ENCODE assay signal across 10 mouse cellular contexts in genomic region chr11:34832678-34833077, GRCm38 (mm10). TPM values are rescaled to one million over a fixed set of nuclear protein-coding genes. Genes with fewer than 3 reads are reported as not detected.
DNase-seq lines count a peak whose midpoint lies in the region; ATAC-seq and TF ChIP-seq lines count a peak whose summit lies in the region.
"Had no signal": no experiment of that assay in that cellular context is flagged by ENCODE, and none has a peak within 500 bp of the region (broad histone marks: within the 10 kb centered on the region; RNA-seq: fewer than 3 reads in every experiment).

No protein-coding gene starts in this region.

- ATAC-seq in heart, embryonic 15.5 days (replicated peaks; ENCODE audit: insufficient number of reproducible peaks, insufficient read depth, low FRiP score, low read depth): no peak
- no peak for ATAC-seq in forebrain, postnatal 0 days
- no peak for ATAC-seq in inflammation-experienced regulatory T-cells, adult 6 months

- H3K9me3 ChIP-seq in heart, embryonic 15.5 days (replicated peaks): no peaks in the 10 kb centered on the region
- no peaks in the 10 kb centered on the region for H3K9me3 ChIP-seq in forebrain, postnatal 0 days (ENCODE audit: low read length)
- no peaks in the 10 kb centered on the region for H3K9me3 ChIP-seq in midbrain, embryonic 10.5 days (replicated peaks)

- H3K27ac ChIP-seq in heart, embryonic 15.5 days: no peak overlapping the region
- H3K27ac ChIP-seq in forebrain, postnatal 0 days (ENCODE audit: low read depth, low read length): no peak overlapping the region
- H3K27ac ChIP-seq in midbrain, embryonic 10.5 days (replicated peaks): peak overlapping the region; percentile 90

- TF ChIP-seq CTCF in forebrain, postnatal 0 days (IDR thresholded peaks at IDR 0.05; ENCODE audit: low read depth): no peak

- H3K4me1 ChIP-seq in heart, embryonic 15.5 days (replicated peaks): peaks cover 10% of the 10 kb centered on the region
- H3K4me1 ChIP-seq in forebrain, postnatal 0 days (ENCODE audit: insufficient read depth): peaks cover 3% of the 10 kb centered on the region; the same call in 1 of the 2 replicates
- peaks cover 20% of the 10 kb centered on the region for H3K4me1 ChIP-seq in midbrain, embryonic 10.5 days

- DNase-seq in heart, adult 9 months (ENCODE audit: low spot score in 2 of 2): no peak
- peak; percentile 14 for DNase-seq in ES-CJ7 (ENCODE audit: low read depth, low spot score)
- no peak for DNase-seq in forebrain, postnatal 0 days
- peak; percentile 12 for DNase-seq in midbrain, embryonic 10.5 days (ENCODE audit: low spot score)
- no peak for DNase-seq in layer of hippocampus, postnatal 10 days (ENCODE audit: low spot score in 2 of 2)
- DNase-seq in adrenal gland, postnatal 25 days: no peak
- DNase-seq: kidney, adult 8-10 months; right cerebral cortex, postnatal 25 days had no signal

- no peaks in the 10 kb centered on the region for H3K27me3 ChIP-seq in heart, embryonic 15.5 days
- no peaks in the 10 kb centered on the region for H3K27me3 ChIP-seq in forebrain, postnatal 0 days (ENCODE audit: insufficient read depth, low read length)
- H3K27me3 ChIP-seq in midbrain, embryonic 10.5 days (ENCODE audit: low read depth, poor library complexity, severe bottlenecking): no peaks in the 10 kb centered on the region

- peak overlapping the region; percentile 78 for H3K9ac ChIP-seq in heart, embryonic 15.5 days
- H3K9ac ChIP-seq in forebrain, postnatal 0 days: peak overlapping the region; percentile 1; the same call in 1 of the 2 replicates

- WGBS in heart, embryonic 15.5 days: 11% methylated on average over 4 of the region's 5 CpGs
- 13% methylated on average over 4 of the region's 5 CpGs for WGBS in forebrain, postnatal 0 days
- 7% methylated on average over 5 of the region's 5 CpGs for WGBS in midbrain, embryonic 10.5 days

- H3K4me3 ChIP-seq in heart, embryonic 15.5 days: peak overlapping the region; percentile 84
- H3K4me3 ChIP-seq in forebrain, postnatal 0 days (ENCODE audit: low read depth, low read length): peak overlapping the region; percentile 62
- peak overlapping the region; percentile 78 for H3K4me3 ChIP-seq in midbrain, embryonic 10.5 days

- H3K4me2 ChIP-seq in heart, embryonic 15.5 days: peak overlapping the region; percentile 88
- H3K4me2 ChIP-seq in forebrain, postnatal 0 days (ENCODE audit: low read depth): peak overlapping the region; percentile 92

- H3K36me3 ChIP-seq in heart, embryonic 15.5 days: peaks cover 17% of the 10 kb centered on the region
- H3K36me3 ChIP-seq in forebrain, postnatal 0 days (ENCODE audit: insufficient read depth): 0 out of 2 replicates have a peak, but pooled peaks cover 5% of the 10 kb centered on the region
- H3K36me3 ChIP-seq in midbrain, embryonic 10.5 days: peaks cover 33% of the 10 kb centered on the region

RNA-seq across cellular contexts. Expression of gene Spdl1, which starts 0.8 kb away (rescaled TPM):
- 12.4 and 13.4 TPM in 2 replicates for polyA plus RNA-seq in heart, embryonic 15.5 days (2015; fragmentation: Nextera tagmentation; extraction: Ambion mirVana)
- total RNA-seq in forebrain, postnatal 0 days (2014; rRNA removed): 2.0 and 3.7 TPM in 2 replicates
- 1.2 and 1.4 TPM in 2 replicates for polyA plus RNA-seq in forebrain, postnatal 0 days (2015; fragmentation: Nextera tagmentation; extraction: Ambion mirVana)
- polyA plus RNA-seq in midbrain, embryonic 10.5 days (2016; fragmentation: Nextera tagmentation; extraction: Ambion mirVana): 30.7 and 32.5 TPM in 2 replicates
- 10 to 100 TPM in 1 of 3 experiments, 1 to 10 TPM in 2; 1.7 to 12.5 (median 3.4) TPM for polyA plus RNA-seq in inflammation-experienced regulatory T-cells, adult 6 months (2017; shearing (Covaris generic))
- 1 to 10 TPM; 1.0 TPM for total RNA-seq in layer of hippocampus, postnatal 10 days (2021)
- total RNA-seq in adrenal gland, postnatal 25 days (2021): 2.2 and 3.1 TPM in 2 replicates

RNA-seq across cellular contexts. Expression of gene Dock2, which starts 49.0 kb away (rescaled TPM):
- polyA plus RNA-seq in heart, embryonic 15.5 days (2015; fragmentation: Nextera tagmentation; extraction: Ambion mirVana): 0.93 and 4.1 TPM in 2 replicates
- 1.3 and 2.3 TPM in 2 replicates for total RNA-seq in forebrain, postnatal 0 days (2014; rRNA removed)
- 0.23 and 0.63 TPM in 2 replicates for polyA plus RNA-seq in forebrain, postnatal 0 days (2015; fragmentation: Nextera tagmentation; extraction: Ambion mirVana)
- polyA plus RNA-seq in midbrain, embryonic 10.5 days (2016; fragmentation: Nextera tagmentation; extraction: Ambion mirVana): 0.69 and 0.72 TPM in 2 replicates
- polyA plus RNA-seq in inflammation-experienced regulatory T-cells, adult 6 months (2017; shearing (Covaris generic)): 100 to 1,000 TPM; 257 to 323 (median 288) TPM
- 1 to 10 TPM; 3.3 to 3.5 TPM for total RNA-seq in layer of hippocampus, postnatal 10 days (2021)
- 1.2 and 2.2 TPM in 2 replicates for total RNA-seq in adrenal gland, postnatal 25 days (2021)

Comparison
In these comparisons a context has a peak if more than half of its experiments do, and no peak if none do; other contexts are left out.
1. DNase-seq: peak in ES-CJ7 (single experiment) and midbrain, embryonic 10.5 days (single experiment); none in heart, adult 9 months (0 of 2), forebrain, postnatal 0 days (single experiment), layer of hippocampus, postnatal 10 days (0 of 2) and adrenal gland, postnatal 25 days (single experiment).
2. RNA of gene Dock2, which starts 49.0 kb away (polyA plus RNA-seq): 257 to 323 TPM in inflammation-experienced regulatory T-cells, adult 6 months; 0.93 to 4.1 TPM in heart, embryonic 15.5 days, 0.69 to 0.72 TPM in midbrain, embryonic 10.5 days and 0.23 to 0.63 TPM in forebrain, postnatal 0 days; every median in the first group is over 10 times any median in the second.
3. Peak in every context shown above with its lines, with median percentiles within 50 percentile points of each other: H3K4me3 ChIP-seq.